Mouse (Mus musculus) T-helper 17 cell (primary cell): ENCODE results near the gene Rlbp1.

Source experiments
- in situ Hi-C, 2 experiments: fragments of 300-600 bp; cut with MboI, MseI; formaldehyde crosslinking; loops; 1 replicate in 1 of 2; 2 replicates in 1 of 2; pipeline ENCODE4 v1.15.1; 2025; ENCODE audit warnings: high pct_unique_total_duplicates in 2 of 2

Gene Rlbp1

DNA sequence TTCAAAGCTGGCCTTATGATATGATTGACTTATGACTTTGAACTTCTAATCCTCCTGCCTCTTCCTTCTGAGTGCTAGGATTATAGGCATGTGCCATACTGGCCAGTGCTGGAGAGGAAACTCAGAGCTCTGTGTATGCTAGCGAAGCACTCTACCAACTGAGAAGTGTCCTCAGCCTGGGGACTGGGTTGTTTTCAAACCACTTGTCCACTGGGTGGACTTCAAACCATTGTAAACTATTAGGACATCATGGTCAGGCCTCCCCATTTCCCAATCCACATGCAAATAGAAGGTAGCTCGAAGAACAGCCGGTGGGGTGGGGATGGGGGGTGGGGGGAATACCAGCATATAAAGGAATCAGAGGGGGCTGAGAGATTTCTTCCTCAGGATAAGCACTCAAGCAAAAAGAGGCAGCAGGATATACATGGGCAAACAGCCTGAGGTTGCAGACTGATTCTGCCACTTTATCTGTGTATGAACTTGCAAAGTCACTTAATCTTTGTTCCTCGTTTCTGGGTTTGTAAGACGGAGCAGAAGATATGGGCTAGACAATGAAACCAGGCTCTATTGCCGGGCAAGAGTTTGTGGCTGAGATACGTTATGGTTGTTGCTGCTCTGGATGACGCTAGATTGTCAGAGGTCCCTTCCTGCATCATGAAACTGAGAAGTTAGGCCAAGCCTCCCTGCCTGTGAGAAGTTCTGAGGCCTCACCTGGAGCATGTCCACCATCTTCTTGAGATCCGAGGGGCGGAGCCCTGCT lies 10.2 kb downstream of the Rlbp1 start:
- in situ Hi-C loops = loop anchor here in 1 of 2 experiments (5.0 kb wide), 1 partner anchor 96 kb away; no protein-coding TSS in a partner anchor

DNA sequence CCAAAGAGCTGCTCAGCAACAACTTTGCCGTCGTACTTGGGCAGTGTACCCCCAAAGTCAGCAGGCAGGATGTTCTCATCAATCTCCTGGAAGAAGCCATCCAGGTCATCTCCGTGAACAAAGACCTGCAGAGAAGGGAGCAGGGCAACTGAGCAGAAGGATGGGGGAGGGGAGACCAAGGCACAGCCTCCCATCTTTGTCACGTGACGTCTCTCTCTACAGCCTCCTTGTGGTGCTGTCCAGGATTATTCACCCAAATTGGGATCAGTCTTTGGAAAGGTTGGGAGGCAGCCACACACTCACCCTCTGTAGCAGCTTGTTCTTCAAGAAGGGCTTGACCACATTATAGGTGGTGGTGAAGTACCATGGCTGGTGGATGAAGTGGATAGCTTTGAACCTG lies 11.3 kb downstream of the Rlbp1 start:
- in situ Hi-C loops = loop anchor here in 1 of 2 experiments (5.0 kb wide), 1 partner anchor 97 kb away; no protein-coding TSS in a partner anchor

DNA sequence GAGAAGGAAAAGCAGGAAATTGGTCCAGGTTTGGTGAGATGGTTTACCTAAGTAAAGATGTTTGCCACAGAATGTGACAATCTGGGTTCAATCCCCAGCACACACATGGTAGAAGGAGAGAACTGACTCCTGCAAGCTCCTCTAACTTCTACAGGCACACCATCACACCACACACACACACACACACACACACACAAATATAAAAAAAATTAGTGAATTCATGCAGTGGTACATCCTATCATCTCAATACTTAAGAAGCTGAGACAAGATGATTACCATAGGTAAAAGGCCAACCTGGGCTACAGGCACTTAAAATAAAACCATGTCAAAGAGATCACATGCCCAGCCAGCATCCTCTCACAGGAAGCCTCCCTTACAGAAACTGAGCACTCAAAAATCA lies 12.8 kb downstream of the Rlbp1 start:
- in situ Hi-C loops = loop anchor here in 1 of 2 experiments (5.0 kb wide), 1 partner anchor 98 kb away; no protein-coding TSS in a partner anchor

DNA sequence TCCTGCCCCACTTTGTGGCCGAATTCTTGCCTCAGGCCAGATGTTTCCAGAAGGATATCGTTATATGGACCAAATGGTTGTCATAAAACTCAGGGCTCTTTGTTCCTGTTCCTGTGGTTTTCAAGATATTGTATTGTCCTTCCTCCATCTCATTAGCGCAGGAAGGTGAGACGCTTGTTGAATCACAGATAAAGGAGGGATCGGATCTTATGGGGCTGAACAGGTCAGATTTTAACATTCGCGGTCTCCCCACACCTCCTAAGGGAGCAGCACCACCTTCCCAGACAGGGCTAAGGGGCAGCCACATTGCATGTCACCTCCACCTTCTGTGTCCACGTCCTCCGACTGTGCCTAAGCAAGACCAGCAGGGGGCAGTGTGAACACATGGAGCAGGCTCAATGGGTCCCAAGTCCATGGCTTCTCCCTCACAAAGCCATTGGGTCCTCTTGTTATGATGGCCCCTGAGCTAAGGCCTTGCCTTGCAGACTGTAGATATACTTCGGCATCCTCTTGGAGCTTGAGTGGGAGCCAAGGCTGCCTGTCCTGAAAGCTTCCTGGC lies 15.4 kb downstream of the Rlbp1 start:
- in situ Hi-C loops = loop anchor here in 1 of 2 experiments (5.0 kb wide), 1 partner anchor 101 kb away; no protein-coding TSS in a partner anchor

DNA sequence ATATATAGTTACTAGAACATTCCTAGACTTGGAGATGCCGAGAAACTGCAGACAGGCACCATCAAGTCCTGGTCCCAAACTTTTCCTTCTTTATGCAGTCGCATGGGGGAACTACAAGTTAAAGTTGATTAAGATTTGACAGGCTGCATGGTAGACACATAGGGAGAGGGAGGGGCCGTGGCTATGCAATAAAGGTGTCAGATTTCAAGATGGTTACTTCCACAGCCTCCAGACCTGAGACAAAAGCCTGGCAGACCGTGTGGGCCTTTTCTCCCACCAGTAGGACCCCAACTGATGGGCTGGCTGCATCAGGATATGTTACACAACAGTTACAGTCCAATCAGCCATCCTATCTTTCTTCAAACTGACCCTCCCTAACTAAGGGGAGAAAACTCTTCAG lies 17.4 kb downstream of the Rlbp1 start:
- in situ Hi-C loops = no loop called here

DNA sequence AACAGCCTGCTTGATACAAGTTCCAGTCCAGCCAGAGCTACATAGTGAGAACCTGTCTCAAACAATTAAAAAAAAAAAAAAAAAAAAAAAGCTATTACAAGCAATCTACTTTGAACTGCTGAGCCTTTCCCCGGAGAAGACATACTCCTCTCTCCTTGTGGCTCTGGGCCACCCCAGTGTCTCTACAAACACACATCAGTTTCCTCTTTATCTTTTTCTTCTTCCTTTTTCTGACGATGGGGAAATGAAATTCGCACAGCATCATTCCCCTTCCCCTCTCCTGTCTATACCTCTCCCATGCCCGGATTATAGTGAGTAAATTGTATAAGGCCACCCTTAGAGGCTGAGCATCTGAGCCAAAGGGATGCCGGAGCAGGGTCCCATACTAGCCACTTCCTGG lies 18.2 kb downstream of the Rlbp1 start:
- in situ Hi-C loops = no loop called here

DNA sequence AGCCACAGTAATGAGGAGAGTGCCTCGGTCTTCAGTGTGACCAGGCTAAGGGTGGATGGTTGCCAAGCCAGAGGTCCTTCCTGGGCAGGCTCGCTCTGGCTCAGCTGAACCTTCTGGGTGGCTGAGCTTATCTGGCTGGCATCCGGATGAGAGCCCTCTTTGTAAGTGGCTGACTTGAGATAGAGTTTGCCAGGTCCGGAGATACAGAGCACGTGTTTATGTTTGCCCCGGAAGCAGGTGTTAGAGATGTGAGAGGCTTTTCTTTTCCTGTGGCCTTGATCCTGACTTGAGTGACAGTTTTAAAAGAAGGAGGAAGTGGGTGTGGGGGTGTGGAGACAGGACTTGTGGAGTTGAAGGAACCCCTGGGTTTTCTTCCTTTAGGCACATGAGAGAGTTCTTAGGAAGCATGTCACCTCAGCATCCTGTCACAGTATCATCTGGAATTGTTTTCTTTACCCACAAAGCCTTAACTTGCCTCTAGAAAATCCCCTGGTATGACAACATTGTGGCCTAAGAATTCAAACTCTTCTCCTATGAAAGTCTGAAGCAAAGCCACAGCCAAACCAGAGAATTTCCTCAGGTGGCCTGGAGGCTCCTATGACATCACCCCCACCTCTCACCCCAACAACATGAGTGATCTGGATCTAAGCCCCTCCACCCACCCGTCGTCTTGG lies 23.3 kb downstream of the Rlbp1 start:
- in situ Hi-C loops = no loop called here

DNA sequence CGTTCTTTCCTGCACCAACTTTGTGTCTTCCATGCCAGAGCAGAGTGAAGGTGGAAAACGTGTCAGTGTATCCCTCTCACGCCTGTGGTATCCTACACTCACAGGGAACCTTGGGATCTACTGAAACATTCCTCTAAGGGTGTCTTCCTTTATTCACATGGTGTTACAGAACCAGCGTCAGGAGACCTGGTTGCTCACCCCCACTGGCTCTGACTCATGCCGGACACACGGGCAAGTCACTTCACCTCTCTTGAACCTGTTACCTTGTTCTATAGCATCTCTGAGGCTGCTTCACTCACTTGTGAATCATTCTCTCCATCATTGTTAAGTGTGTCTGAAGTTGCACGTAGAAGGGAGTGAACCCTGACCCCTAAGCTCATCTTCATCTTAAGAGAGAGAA lies 24.0 kb downstream of the Rlbp1 start:
- in situ Hi-C loops = no loop called here

DNA sequence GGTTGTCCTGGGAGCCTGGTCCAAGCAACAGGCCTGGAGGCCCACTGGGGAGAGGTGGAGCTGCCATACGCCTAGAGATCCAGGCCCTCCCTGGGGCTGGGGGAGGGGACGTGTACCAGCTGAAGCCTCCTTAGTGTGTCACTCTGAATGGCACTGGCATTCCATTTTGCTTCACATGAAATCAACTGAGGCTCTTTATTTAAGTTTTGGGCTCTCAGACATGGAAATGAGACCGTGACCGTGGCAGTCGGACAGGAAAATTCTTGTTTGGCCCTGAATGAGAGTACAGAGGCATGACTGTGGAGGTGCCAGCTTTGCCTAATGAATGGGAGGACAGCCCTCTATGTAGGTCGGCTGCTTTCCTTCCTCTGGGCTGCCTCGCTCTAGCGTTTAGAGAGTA lies 24.6 kb downstream of the Rlbp1 start:
- in situ Hi-C loops = no loop called here

DNA sequence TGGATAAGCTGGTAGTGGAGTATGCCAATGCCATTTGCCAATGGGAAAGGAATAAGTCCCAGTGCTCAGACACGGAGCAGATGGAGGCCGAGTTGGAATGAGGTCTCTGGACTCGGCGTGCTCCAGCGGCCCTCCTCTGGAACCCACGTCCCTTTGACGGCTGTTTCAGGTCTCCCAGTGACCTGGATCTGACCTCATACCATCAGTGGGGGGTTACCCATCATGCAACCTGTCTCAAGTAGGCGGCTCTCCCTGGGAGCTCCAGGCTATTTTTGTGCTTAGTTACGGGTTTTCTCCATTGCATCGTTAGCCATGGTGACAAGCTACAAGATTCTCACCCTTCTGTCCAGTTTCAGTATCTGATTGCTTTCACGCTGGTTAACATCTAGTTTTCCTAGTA lies 26.8 kb downstream of the Rlbp1 start:
- in situ Hi-C loops = no loop called here

DNA sequence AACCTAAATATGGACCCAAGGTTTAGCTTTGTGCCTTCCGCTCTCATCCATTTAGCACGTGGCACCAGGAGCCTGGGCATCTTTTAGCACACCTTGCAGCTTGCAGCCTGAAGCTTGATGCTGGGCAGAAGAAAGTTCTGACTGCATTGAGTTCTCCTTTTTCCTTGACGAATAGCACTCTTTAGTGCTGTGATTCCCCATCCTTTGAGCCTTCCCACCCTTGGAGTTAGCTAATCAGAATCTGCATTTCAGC lies 27.7 kb downstream of the Rlbp1 start:
- in situ Hi-C loops = loop anchor here in 1 of 2 experiments (5.0 kb wide), 1 partner anchor 442 kb away; no protein-coding TSS in a partner anchor

DNA sequence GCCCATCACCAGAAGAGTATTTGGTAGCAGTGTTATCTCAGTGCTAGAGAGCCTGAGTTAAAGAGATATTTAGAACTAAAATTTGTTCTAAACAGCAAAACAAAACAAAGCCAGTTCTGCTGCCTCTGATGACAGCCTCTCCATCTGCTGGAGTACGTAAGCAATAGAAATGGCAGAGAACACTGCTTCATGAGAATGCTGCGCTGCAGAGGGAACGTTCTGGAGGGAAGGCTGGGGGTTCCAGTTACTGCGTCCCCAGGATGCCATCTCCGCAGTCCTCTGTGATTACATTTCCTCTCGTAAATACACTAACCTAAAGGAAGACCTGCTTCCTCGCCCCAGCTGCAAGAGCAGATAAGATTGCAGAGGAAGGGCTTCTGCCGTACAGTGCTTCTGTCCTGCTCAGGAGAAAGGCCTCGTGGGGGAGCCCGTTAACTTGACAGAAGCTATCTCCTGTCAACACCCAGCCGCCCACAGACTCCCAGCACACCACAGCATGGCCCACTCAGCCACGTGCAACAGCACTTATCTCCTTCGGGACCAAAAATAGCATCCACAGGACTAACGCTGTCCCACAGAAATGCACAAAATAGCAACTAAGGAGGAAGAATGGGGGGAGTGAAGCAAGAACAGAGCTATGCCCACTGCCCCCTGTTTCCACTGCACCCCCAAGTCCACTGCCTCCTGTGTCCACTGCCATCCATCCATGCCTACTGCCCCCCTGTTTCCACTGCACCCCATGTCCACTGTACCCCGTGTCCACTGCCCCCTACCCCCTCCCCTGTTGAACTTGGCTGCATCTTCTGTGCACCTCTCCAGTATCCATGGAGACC lies 28.3 kb downstream of the Rlbp1 start:
- in situ Hi-C loops = loop anchor here in 1 of 2 experiments (5.0 kb wide), 1 partner anchor 441 kb away; no protein-coding TSS in a partner anchor

DNA sequence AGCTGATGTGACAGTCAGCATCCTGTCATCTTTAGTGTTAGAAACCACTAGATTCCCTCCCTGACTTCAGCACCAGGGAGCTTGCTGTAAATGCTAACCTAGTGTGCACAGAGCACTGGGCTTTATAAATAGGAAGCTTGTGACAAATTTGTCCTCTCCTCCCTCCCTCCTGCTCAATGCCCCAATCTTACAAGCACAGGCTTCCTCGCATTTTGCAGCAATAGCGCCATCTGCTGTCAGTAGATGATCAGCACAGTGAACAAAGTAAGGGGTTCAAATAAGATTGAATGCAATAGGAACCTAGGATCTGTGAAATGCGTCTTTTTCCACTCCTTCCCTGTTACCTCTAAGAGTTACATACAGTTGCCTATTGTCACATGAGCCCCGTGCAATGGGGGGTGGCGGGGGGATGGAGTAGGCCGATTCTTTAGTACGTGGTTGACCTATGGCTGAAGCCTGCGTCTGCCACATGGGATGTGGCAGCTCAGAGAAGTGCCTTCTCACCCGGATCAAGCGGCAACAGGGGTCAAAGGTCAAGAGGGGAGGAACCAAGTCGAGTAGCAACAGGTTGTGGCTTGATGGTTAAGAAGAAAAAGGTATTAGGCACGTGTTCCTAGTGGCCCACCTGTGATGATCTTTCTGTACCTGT lies 37.0 kb downstream of the Rlbp1 start:
- in situ Hi-C loops = loop anchor here (5.0 kb wide), 4 partner anchors 103 to 433 kb away; no protein-coding TSS in a partner anchor

DNA sequence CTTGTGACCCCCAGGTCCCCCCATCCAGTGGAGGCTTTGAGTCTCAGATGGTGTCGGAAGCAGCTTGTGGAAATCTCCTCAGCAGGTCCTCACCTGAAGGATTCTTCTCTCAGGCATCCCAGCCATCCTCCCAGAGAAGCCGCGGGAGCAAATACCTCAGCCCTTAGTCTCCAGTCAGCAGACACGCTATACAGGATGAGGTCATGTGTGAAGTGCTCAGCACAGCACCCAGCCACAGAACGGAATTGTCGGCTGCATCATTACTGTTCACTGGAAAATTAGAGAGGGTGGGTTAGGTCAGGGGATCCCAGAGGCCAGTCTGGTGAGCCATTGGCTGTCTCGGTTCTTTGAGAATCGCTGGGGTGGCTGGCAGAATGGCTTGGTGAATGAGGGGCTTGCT lies 38.0 kb downstream of the Rlbp1 start:
- in situ Hi-C loops = loop anchor here (5.0 kb wide), 2 partner anchors 207 to 432 kb away; no protein-coding TSS in a partner anchor

DNA sequence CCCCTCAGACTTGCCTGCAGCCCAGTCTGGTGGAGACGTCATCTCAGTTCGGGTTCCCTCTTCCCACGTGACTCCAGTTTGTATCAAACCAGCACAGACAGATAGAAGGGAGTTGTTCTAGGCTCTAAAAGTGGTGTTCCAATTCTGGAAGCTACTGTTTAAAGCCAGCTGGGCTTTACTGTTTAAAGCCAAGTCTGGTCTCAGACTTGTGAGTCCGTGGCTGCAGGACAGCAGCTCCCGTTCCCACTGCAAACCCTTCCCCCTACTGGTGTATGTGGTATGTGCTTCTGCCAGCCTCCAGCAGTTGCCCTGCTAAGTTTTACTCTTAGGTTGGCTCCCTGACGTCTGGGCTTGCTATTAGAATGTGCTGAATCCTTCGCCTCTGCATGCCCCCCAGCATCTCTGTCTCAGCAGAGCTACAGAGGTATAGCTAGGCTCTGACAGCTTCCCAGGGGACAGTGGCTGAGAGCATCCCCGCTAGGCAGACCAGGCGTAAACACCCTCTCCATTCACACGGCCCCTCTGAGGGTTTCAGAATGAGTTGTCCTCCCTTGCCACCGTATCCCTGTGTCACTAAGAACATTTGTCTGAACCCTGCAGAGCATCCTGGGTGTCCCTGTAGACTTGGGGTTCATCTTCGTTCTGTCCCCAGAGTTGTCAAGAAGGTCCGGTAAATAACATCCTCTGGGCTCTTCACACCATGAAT lies 39.6 kb downstream of the Rlbp1 start:
- in situ Hi-C loops = loop anchor here (5.0 kb wide), 2 partner anchors 205 to 430 kb away; no protein-coding TSS in a partner anchor

DNA sequence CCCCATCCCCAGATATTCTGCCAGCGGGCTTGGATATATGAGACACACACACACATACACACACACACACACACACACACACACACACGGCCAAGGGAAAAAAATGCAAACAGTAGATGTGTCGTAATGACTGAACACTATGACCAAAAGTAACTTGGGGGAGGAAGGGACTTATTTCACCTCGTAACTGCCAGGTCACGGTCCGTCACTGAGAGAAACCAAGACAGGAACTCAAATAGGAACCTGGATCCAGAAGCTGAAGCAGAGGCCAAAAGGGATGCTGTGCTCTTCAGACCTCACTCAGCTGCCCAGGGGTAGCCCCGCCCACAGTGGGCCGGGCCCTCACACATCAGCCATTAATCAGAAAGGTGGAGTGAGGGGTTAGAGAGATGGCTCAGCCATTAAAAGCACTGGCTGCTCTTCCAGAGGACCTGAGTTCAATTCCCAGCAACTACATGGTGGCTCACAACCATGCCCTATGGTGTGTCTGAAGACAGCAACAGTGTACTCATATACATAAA lies 40.2 kb downstream of the Rlbp1 start:
- in situ Hi-C loops = loop anchor here (5.0 kb wide), 2 partner anchors 204 to 429 kb away; no protein-coding TSS in a partner anchor

DNA sequence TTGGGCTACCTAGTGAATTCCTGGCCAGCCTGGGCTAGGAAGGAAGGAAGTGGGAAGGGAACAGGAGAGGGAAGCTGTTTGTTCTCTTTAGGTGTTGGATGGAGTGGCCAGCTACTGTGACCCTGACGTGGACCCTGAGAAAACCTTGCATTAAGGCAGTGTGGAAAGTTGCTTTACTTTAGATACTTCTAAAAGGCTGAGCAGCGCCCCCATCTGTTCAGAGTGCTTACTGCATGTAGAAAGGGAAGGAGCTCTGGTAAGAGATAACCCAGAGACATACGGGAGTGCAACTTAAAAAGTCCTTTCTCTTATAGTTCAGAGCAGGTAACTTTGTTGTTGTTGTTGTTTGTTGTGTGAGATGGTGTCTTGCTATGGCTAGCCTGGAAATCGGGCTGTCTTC lies 40.9 kb downstream of the Rlbp1 start:
- in situ Hi-C loops = loop anchor here (5.0 kb wide), 2 partner anchors 204 to 429 kb away; no protein-coding TSS in a partner anchor

DNA sequence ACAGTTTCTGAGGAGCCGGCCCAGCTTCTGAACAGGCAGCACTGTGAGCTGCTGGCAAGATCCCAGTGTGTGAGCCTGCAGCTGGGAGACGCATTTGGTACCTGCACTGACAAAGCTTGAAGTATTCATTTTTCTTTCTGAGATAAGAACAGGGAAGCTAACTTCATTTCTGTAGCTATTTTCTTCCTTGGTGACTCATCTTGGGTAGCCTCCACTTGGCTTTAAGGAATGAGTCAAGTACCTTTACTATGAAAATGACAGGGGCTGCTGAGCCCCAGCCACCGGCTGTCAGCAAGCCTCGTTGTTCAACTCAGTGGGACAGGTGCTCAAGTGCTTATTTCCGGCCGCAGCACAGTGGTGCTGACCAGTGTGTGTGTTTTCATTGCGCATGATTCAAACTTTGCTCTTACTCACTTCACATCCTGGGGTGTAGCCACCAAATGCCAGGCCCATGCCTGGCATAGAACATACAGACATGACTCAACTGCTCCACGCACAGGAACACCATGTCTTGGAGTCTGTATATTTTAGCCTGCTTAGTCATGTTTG lies 50.4 kb downstream of the Rlbp1 start:
- in situ Hi-C loops = no loop called here

DNA sequence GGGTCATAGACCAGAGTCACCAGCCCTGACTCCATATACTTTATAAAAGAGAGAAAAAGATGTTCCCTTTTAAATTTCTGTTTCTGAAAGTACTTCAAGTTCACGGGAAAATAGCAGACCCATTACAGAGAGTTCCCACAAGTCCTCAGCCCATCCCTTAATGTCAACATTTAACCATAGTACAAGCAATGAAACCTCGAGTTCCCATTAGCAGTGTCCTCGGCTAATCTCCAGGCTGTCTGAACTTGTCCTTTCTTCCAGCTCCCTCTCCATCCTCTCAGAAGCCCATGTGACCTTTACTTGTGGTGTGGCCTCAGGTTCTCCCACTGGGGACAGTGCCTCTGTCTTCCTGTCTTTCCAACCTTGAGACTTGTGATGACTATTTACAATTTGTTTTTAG lies 53.4 kb downstream of the Rlbp1 start:
- in situ Hi-C loops = no loop called here

DNA sequence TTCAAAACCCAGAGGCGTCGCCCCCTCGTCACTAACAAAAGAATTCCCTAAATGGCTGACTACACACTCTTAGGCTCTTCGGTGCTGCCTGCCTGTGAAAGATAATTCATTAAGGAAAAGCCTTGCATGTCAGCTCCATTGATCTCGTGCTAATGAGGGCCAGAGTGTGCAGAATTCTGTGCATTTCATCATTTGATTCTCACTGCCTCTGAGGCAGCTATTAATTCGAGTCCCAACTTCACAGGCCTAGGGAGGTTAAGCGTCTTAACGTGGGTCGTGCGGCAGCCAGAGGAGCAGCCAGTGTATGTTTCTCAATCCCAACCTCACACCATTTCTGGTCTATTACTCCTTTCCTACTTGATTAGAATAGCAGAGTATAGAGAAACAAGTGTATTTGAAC lies 55.7 kb downstream of the Rlbp1 start:
- in situ Hi-C loops = no loop called here
